Mouse (Mus musculus) kidney, embryonic 16.5 days (tissue): ENCODE results near the gene Cst9. TPM values are rescaled to one million over a fixed set of nuclear protein-coding genes. Genes with fewer than 3 reads are reported as not detected.

Experiments
- ATAC-seq: fragments of 200-750 bp; cut with Nextera tagmentation; 2 replicates; pipeline ENCODE4 v1.8.0; 2017; ENCODE audit warnings: moderate TSS enrichment; ENCODE audit not compliant: low FRiP score, low TSS enrichment
- H3K27ac ChIP-seq: fragments of 300-500 bp; sonication (generic); 2 replicates; pipeline ENCODE4 v1.5.1; 2014; ENCODE audit warnings: low read length
- H3K27me3 ChIP-seq: fragments of 300-500 bp; sonication (generic); 2 replicates; pipeline ENCODE4 v1.6.1; 2014; ENCODE audit warnings: low read length, control low read depth, mixed read lengths; ENCODE audit not compliant: insufficient read depth
- H3K36me3 ChIP-seq: fragments of 300-500 bp; sonication (generic); 2 replicates; pipeline ENCODE4 v1.6.1; 2014; ENCODE audit warnings: low read length, control low read depth, mixed read lengths; ENCODE audit not compliant: insufficient read depth
- H3K4me1 ChIP-seq: fragments of 300-500 bp; sonication (generic); 2 replicates; pipeline ENCODE4 v1.6.1; 2014; ENCODE audit warnings: low read length, control low read depth, mixed read lengths; ENCODE audit not compliant: insufficient read depth
- H3K4me2 ChIP-seq: fragments of 300-500 bp; sonication (generic); replicated peaks from 2 replicates; pipeline ENCODE4 v1.6.1; 2014; ENCODE audit warnings: low read depth, low read length
- H3K4me3 ChIP-seq: fragments of 300-500 bp; sonication (generic); 2 replicates; pipeline ENCODE4 v1.5.1; 2014; ENCODE audit warnings: mild to moderate bottlenecking, low read length
- H3K9ac ChIP-seq: fragments of 300-500 bp; sonication (generic); replicated peaks from 2 replicates; pipeline ENCODE4 v1.6.1; 2014; ENCODE audit warnings: low read length
- H3K9me3 ChIP-seq: fragments of 300-500 bp; sonication (generic); 2 replicates; pipeline ENCODE4 v1.6.1; 2016; ENCODE audit warnings: low read length, control low read depth
- WGBS: fragments of 180-500 bp; shearing (Covaris S2); extraction: QIAGEN DNeasy Blood & Tissue Kit; methylation state at CpG from one replicate; pipeline ENCODE4 v1.1.7; 2014; 5-methylcytosine and 5-hydroxymethylcytosine counted together
- polyA plus RNA-seq: library from polyadenylated mRNA; unstranded; fragments of >200 nt; fragmentation: Nextera tagmentation; extraction: Ambion mirVana; gene quantifications from 2 replicates; pipeline ENCODE4 v1.2.1, GENCODE M21; 2015

Gene Cst9
- polyA plus RNA-seq, 1 experiment from 2014 or later, result 0.97 TPM

DNA sequence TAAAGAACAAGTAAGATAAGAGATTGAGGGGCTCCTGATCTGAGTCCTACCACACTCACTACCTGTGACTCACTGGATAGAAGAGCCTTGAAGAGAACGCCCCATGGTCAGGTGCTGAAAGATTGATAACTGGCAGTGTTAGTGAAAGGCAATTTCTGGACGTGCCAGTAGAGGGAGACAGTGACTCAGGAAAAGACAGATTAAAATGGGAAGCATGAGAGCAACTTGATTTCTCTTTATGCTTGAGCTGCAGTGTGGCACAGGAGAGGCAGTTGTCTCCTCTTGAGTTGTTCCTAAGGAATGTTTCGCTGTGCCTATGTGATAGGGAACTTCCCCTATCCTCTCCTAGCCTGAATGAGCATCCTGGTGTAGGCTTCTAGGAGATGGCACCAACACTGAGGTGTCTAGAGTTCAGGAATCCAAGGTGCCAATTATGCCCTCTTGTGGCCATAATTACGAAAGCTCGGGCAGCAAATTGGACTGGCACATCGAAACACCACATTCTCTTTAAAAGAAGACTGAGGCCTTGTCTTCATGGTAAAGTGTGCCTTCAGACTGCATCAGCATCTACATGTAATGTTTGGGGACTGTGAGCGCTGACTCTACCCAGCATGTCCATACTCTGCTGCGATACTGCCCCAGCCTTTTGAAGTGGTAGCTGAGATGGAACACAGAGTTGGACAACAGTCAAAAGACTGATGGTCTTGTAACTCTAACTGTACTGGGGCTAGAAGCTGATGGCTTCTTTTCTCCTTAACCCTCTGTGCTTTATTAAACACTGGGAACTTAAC, 16.4 kb downstream of the Cst9 start:
- 46% methylated on average over 8 of the region's 8 CpGs for WGBS
- no peaks in the 10 kb centered on the region for H3K9me3 ChIP-seq
- peak overlapping the region; percentile 27; the same call in 1 of the 2 replicates for H3K4me2 ChIP-seq

DNA sequence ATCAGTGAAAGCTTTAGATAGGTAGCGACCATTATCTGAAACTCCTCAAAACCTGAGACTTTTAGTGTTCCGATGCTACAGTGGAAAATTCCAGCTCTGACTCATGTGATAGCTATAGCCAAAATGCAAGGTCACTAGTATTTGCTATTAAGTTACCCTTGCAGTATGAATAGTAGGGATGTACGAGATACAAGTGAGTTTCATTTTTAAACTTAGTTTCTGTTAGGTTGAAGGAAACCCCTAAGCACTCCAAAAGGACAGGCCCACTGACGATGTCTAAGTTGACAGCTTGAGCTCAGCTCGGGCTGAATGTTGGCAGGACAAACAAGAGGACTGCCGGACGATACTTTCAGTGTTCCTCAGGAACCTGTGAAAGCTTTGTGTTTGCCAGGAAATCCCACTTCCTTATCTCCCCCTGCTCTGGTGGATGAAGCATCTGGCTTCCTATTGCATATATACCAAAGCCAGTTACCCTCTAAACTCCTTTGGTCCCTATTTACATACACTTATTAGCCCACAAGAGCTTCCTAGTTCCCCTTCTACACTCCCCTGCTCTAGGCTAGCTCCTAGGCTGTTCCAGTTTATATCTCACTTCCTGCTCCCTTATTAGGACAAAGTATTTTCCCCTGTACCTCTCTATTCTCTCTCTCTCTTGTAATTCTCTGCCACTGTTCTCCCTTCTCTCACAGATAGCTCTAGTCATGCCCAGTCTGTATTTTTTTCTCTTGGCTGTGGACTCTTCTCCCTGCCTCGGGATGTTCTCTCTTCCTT, 21.9 kb downstream of the Cst9 start:
- no peak for ATAC-seq
- no peak overlapping the region for H3K9ac ChIP-seq
- 65% methylated on average over 8 of the region's 8 CpGs for WGBS

More for the DNA sequence above, 16.4 kb downstream of the Cst9 start:
- Histone ChIP-seq H3K36me3 (no peaks in the 10 kb centered on the region), H3K27me3 (no peaks in the 10 kb centered on the region), H3K4me3 (no peak overlapping the region), H3K4me1 (no peaks in the 10 kb centered on the region), H3K9ac (no peak overlapping the region), H3K27ac (no peak overlapping the region)
- ATAC-seq, result peak; percentile 81; the same call in 1 of the 2 replicates

GRCm38 (mm10) chr2:148857506-148857905, 22.6 kb downstream of the Cst9 start:
- no peaks in the 10 kb centered on the region for H3K36me3 ChIP-seq
- H3K9me3 ChIP-seq, result no peaks in the 10 kb centered on the region
- H3K9ac ChIP-seq, result no peak overlapping the region
- H3K4me3 ChIP-seq, result no peak overlapping the region
- 87% methylated on average over 4 of the region's 4 CpGs for WGBS
- no peaks in the 10 kb centered on the region for H3K4me1 ChIP-seq
- H3K4me2 ChIP-seq, result no peak overlapping the region
- no peak for ATAC-seq
- no peak overlapping the region for H3K27ac ChIP-seq
- no peaks in the 10 kb centered on the region for H3K27me3 ChIP-seq

More for the DNA sequence above, 21.9 kb downstream of the Cst9 start:
- H3K36me3 ChIP-seq, result no peaks in the 10 kb centered on the region
- H3K27ac ChIP-seq, result peak overlapping the region; percentile 24; the same call in 1 of the 2 replicates
- no peaks in the 10 kb centered on the region for H3K9me3 ChIP-seq
- no peak overlapping the region for H3K4me3 ChIP-seq
- no peaks in the 10 kb centered on the region for H3K27me3 ChIP-seq
- no peak overlapping the region for H3K4me2 ChIP-seq
- no peaks in the 10 kb centered on the region for H3K4me1 ChIP-seq

- Histone ChIP-seq H3K4me2 (no peak overlapping the region), H3K27ac (no peak overlapping the region), H3K4me1 (no peaks in the 10 kb centered on the region), H3K4me3 (no peak overlapping the region), H3K9ac (no peak overlapping the region), H3K36me3 (no peaks in the 10 kb centered on the region), H3K27me3 (no peaks in the 10 kb centered on the region), H3K9me3 (no peaks in the 10 kb centered on the region)
- 82% methylated on average over 4 of the region's 4 CpGs for WGBS
- ATAC-seq, result no peak
Observed at GRCm38 (mm10) chr2:148860993-148861392, 26.0 kb downstream of the Cst9 start.

DNA sequence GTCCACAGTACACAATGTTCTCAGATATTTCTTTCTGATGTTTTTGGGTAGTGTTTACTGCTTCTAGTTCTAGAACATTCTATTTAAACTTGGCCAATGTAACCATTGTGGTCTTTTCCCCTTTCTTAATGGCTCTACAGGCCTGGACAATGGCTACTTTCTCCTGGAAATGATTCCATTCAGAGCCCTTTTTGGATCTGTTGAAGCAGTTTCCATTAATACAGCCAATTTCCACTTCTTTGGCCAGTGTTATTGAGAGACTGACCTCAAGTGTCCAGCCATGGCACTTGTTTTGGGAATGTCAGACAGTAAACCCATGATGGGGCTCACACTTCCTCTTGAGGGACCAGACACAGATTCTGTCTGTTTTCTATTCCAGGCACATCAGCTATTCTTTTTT, 26.7 kb downstream of the Cst9 start:
- no peak overlapping the region for H3K4me3 ChIP-seq
- no peaks in the 10 kb centered on the region for H3K9me3 ChIP-seq
- H3K4me1 ChIP-seq, result no peaks in the 10 kb centered on the region
- no peak overlapping the region for H3K4me2 ChIP-seq
- no peak overlapping the region for H3K27ac ChIP-seq
- ATAC-seq, result no peak
- H3K9ac ChIP-seq, result no peak overlapping the region
- H3K27me3 ChIP-seq, result no peaks in the 10 kb centered on the region
- H3K36me3 ChIP-seq, result no peaks in the 10 kb centered on the region

GRCm38 (mm10) chr2:148864966-148865365, 30.0 kb downstream of the Cst9 start, which contains the start of gene 9230104L09Rik:
9230104L09Rik (minus strand) TSS chr2:148865038.
- Histone ChIP-seq H3K4me3 (no peak within 1 kb of the TSS), H3K9ac (no peak within 1 kb of the TSS), H3K27me3 (no peaks in the 10 kb centered on the region), H3K4me2 (no peak within 1 kb of the TSS), H3K36me3 (no peaks in the 10 kb centered on the region), H3K4me1 (no peaks in the 10 kb centered on the region), H3K9me3 (no peaks in the 10 kb centered on the region), H3K27ac (no peak within 1 kb of the TSS)
- WGBS, result 50% methylated on average over 2 of the region's 2 CpGs
- no peak for ATAC-seq

GRCm38 (mm10) chr2:148868959-148869358, 34.0 kb downstream of the Cst9 start:
- Histone ChIP-seq H3K4me2 (no peak overlapping the region), H3K36me3 (peaks cover 17% of the 10 kb centered on the region), H3K4me1 (peaks cover 13% of the 10 kb centered on the region), H3K27ac (no peak overlapping the region), H3K9ac (no peak overlapping the region), H3K9me3 (no peaks in the 10 kb centered on the region), H3K4me3 (no peak overlapping the region), H3K27me3 (no peaks in the 10 kb centered on the region)
- WGBS, result 65% methylated on average over 1 of the region's 1 CpGs
- ATAC-seq, result no peak

- 89% methylated on average over 3 of the region's 3 CpGs for WGBS
- Histone ChIP-seq H3K27ac (no peak overlapping the region), H3K4me3 (no peak overlapping the region), H3K9ac (no peak overlapping the region), H3K4me1 (peaks cover 21% of the 10 kb centered on the region), H3K36me3 (peaks cover 17% of the 10 kb centered on the region), H3K9me3 (no peaks in the 10 kb centered on the region), H3K27me3 (no peaks in the 10 kb centered on the region), H3K4me2 (no peak overlapping the region)
- no peak for ATAC-seq
Observed at GRCm38 (mm10) chr2:148870526-148870925, 35.6 kb downstream of the Cst9 start.

- Histone ChIP-seq H3K27ac (0 out of 2 replicates have a peak overlapping the region, but pooled peaks have one; percentile 0), H3K4me2 (peak overlapping the region; percentile 86; the same call in 1 of the 2 replicates), H3K36me3 (peaks cover 17% of the 10 kb centered on the region), H3K4me1 (peaks cover 26% of the 10 kb centered on the region), H3K9ac (no peak overlapping the region), H3K27me3 (no peaks in the 10 kb centered on the region), H3K9me3 (no peaks in the 10 kb centered on the region), H3K4me3 (peak overlapping the region; percentile 61)
- no peak for ATAC-seq
- 65% methylated on average over 4 of the region's 4 CpGs for WGBS
Observed at GRCm38 (mm10) chr2:148872860-148873259, 37.9 kb downstream of the Cst9 start.
